Mouse (Mus musculus) forebrain, embryonic 10.5 days (tissue): Measurements from ENCODE around the gene Cks1brt. TPM values are rescaled to one million over a fixed set of nuclear protein-coding genes. Genes with fewer than 3 reads are reported as not detected.
"Not testable (repeated sequence)": the region's sequence is repeated elsewhere in the genome, so short reads cannot be mapped to it uniquely, and the experiment has no call there.

ENCODE experiments used
- DNase-seq: peaks from one replicate; pipeline ENCODE4 v3.0.0-alpha.2; 2017; ENCODE audit warnings: low spot score; ENCODE audit errors: extremely low spot score
- H3K27ac ChIP-seq: fragments of 300-500 bp; sonication (generic); 2 replicates; pipeline ENCODE4 v1.5.1; 2016; ENCODE audit warnings: mild to moderate bottlenecking
- H3K27me3 ChIP-seq: fragments of 300-500 bp; sonication (generic); 2 replicates; pipeline ENCODE4 v1.6.1; 2016; ENCODE audit warnings: mild to moderate bottlenecking; ENCODE audit not compliant: poor library complexity, severe bottlenecking
- H3K36me3 ChIP-seq: fragments of 300-500 bp; sonication (generic); replicated peaks from 2 replicates; pipeline ENCODE4 v1.6.1; 2016; ENCODE audit warnings: mild to moderate bottlenecking, moderate library complexity
- H3K4me1 ChIP-seq: fragments of 300-500 bp; sonication (generic); 2 replicates; pipeline ENCODE4 v1.6.1; 2016
- H3K4me3 ChIP-seq: fragments of 300-500 bp; sonication (generic); 2 replicates; pipeline ENCODE4 v1.5.1; 2016; ENCODE audit warnings: mild to moderate bottlenecking, moderate library complexity
- H3K9me3 ChIP-seq: fragments of 300-500 bp; sonication (generic); 2 replicates; pipeline ENCODE4 v1.6.1; 2016; ENCODE audit warnings: mild to moderate bottlenecking, moderate library complexity
- WGBS: fragments of 180-500 bp; shearing (Covaris S2); methylation state at CpG from one replicate; pipeline ENCODE4 v1.1.7; 2016; 5-methylcytosine and 5-hydroxymethylcytosine counted together
- polyA plus RNA-seq: library from polyadenylated mRNA; unstranded; fragments of >200 nt; fragmentation: Nextera tagmentation; extraction: Ambion mirVana; gene quantifications from 2 replicates; pipeline ENCODE4 v1.2.1, GENCODE M21; 2016

Cks1brt gene
- polyA plus RNA-seq: not detected in 2 replicates

DNA sequence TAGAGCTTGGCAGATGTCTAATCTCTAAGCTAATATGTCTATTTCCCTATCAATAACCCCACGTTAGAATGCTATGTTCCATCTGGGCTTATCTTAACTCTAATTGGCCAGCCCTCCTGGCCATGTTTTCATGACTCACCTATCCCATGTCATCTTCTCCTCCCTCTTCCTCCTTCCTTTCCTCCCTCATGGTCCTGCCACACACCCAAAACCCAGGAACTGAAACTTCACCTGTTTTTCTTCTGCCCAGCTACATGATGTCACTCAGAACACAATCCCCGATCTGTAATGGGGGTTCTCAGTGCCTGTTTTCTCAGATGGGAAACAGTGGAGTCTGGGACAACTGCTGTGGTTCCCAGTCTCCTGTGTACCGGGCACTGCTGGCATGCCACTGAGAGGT lies at the start of gene Cks1brt:
Cks1brt (plus strand) TSS at position 301 of the 400 bp plus-strand sequence.
- Histone ChIP-seq H3K36me3 (no peaks in the 10 kb centered on the region), H3K9me3 (peaks cover 54% of the 10 kb centered on the region), H3K27me3 (no peaks in the 10 kb centered on the region), H3K4me1 (no peaks in the 10 kb centered on the region), H3K27ac (no peak within 1 kb of the TSS), H3K4me3 (no peak within 1 kb of the TSS)
- 87% methylated on average over 3 of the region's 3 CpGs for WGBS
- DNase-seq: no peak

DNA sequence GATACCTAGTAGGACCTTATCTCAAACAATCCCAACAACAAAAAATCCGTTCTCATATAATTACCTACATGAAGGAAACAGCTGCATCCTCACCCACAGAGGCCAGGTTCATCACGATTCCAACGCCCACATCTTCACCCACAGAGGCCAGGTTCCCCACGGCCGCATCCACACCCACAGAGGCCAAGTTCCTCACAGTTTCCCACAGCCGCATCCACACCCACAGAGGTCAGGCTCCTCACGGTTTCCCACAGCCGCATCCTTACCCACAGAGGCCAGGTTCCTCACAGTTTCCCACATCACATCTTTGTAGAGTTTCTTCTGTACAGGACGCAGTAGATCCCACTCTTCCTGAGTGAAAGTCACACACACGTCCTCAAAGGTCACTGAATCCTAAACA lies 38.5 kb upstream of the Cks1brt start:
- no peak for DNase-seq
- Histone ChIP-seq H3K9me3 (peaks cover 8% of the 10 kb centered on the region; the same call in 1 of the 2 replicates), H3K4me3 (no peak overlapping the region), H3K27ac (no peak overlapping the region), H3K27me3 (0 out of 2 replicates have a peak, but pooled peaks cover 1% of the 10 kb centered on the region), H3K4me1 (no peaks in the 10 kb centered on the region), H3K36me3 (peaks cover 28% of the 10 kb centered on the region)
- 94% methylated on average over 10 of the region's 10 CpGs for WGBS

GRCm38 (mm10) chr8:85115501-85115900 lies 36.2 kb upstream of the Cks1brt start:
- 77% methylated on average over 4 of the region's 4 CpGs for WGBS
- no peak overlapping the region for H3K4me3 ChIP-seq
- 0 out of 2 replicates have a peak, but pooled peaks cover 6% of the 10 kb centered on the region for H3K27me3 ChIP-seq
- no peak overlapping the region for H3K27ac ChIP-seq
- H3K36me3 ChIP-seq: peaks cover 15% of the 10 kb centered on the region
- H3K4me1 ChIP-seq: peaks cover 11% of the 10 kb centered on the region
- H3K9me3 ChIP-seq: peaks cover 3% of the 10 kb centered on the region; the same call in 1 of the 2 replicates
- DNase-seq: no peak

- no peaks in the 10 kb centered on the region for H3K9me3 ChIP-seq
- 0 out of 2 replicates have a peak, but pooled peaks cover 6% of the 10 kb centered on the region for H3K27me3 ChIP-seq
- H3K36me3 ChIP-seq: peaks cover under 1% of the 10 kb centered on the region
- H3K4me3 ChIP-seq: no peak overlapping the region
- H3K27ac ChIP-seq: no peak overlapping the region
- WGBS: 93% methylated on average over 7 of the region's 7 CpGs
- H3K4me1 ChIP-seq: peaks cover 11% of the 10 kb centered on the region
- DNase-seq: no peak
These were observed 34.7 kb upstream of the Cks1brt start for GRCm38 (mm10) chr8:85116984-85117383.

DNA sequence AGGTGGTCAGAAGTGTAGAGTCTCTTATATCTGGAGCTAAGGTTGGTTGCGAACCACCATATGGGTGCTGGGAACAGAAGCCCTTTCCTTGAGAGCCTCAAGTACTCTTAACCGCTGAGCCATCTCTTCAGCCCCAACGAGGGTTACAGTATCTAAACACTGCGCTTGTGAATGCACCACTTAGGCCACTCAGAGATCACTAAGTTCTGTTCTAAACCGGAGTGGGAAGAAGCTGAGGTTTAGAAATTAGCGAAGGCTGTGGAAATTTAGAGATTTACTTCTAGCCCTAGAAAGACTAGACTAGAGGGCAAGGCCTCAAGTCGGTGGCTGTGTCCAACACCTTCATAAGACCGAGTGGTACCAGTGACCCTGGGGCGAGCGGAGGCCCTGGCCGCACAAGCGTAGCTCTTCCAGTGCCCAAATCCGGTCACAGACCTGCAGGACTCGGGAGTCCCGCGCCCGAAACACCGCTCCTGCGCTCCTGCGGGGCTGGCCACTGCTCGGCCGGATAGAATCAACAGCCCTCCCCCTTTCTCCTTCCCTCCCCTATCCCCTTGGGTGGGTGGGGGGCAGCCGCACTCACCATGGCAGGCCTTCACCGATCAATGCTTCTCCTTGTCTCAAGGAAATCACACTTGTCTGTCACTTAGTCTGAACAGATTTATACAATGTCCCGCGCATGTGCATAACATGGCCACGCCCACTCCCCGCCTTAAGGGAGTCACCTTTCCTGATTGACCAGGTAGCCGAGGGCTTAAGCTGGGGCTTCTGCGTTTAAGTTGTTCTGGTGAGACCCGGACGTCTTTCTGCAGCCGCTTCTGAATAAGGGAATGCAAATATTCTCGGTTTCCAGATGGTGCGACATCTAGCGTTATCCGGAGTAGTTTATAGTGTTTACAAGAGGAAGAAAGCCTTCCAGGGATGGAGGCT lies 32.4 kb upstream of the Cks1brt start:
- Histone ChIP-seq H3K36me3 (no peaks in the 10 kb centered on the region), H3K27me3 (0 out of 2 replicates have a peak, but pooled peaks cover 6% of the 10 kb centered on the region), H3K27ac (peak overlapping the region; percentile 82), H3K9me3 (no peaks in the 10 kb centered on the region), H3K4me1 (peaks cover 11% of the 10 kb centered on the region), H3K4me3 (peak overlapping the region; percentile 74)
- 7% methylated on average over 37 of the region's 37 CpGs for WGBS
- peak; percentile 75 for DNase-seq

DNA sequence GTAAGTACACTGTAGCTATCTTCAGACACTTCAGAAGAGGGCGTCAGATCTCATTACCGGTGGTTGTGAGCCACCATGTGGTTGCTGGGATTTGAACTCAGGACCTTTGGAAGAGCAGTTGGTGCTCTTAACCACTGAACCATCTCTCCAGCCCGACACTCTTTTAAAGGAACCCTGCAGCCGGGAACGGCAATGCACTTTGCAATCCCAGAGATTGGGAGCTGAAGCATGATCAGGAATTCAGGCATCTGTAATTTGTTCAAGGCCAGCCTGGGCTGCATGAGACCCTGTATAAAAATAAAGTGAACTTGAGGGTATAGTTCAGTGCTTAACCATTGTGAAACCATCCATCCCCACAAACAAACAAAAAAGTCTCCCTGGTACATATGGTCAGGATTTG lies 31.5 kb upstream of the Cks1brt start:
- not testable (repeated sequence) for H3K36me3 ChIP-seq, H3K9me3 ChIP-seq, DNase-seq, H3K4me3 ChIP-seq, H3K27me3 ChIP-seq, H3K27ac ChIP-seq
- 83% methylated on average over 5 of the region's 5 CpGs for WGBS
- peaks cover 11% of the 10 kb centered on the region for H3K4me1 ChIP-seq

DNA sequence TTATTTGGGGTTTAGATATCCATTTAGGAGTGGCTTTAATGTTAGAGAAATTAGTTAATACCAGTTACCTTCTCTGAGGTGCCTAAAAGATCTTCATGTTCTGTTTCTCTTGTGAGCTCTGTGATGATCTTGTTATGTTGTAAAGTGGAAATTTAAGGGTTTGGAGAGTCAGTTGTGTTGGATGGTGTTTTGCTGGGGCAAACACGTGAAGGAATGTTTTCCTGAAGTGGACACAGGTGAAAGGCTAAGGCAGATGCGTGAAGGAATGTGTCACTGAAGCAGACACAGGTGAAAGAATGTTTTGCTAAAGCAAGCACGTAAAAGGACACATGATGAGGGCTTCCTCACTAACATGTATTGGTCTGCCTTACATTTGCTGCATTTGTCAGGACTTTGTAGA lies 28.7 kb upstream of the Cks1brt start, which contains the start of gene Zfp791:
Zfp791 (minus strand) TSS at position 101 of the 400 bp plus-strand sequence.
- 81% methylated on average over 3 of the region's 3 CpGs for WGBS
- Histone ChIP-seq H3K36me3 (no peaks in the 10 kb centered on the region), H3K27ac (no peak within 1 kb of the TSS), H3K4me1 (peaks cover 11% of the 10 kb centered on the region), H3K27me3 (0 out of 2 replicates have a peak, but pooled peaks cover 6% of the 10 kb centered on the region), H3K9me3 (no peaks in the 10 kb centered on the region), H3K4me3 (no peak within 1 kb of the TSS)
- no peak for DNase-seq

- H3K4me3 ChIP-seq: no peak overlapping the region
- WGBS: 89% methylated on average over 8 of the region's 8 CpGs
- H3K9me3 ChIP-seq: no peaks in the 10 kb centered on the region
- 0 out of 2 replicates have a peak, but pooled peaks cover under 1% of the 10 kb centered on the region for H3K27me3 ChIP-seq
- H3K36me3 ChIP-seq: no peaks in the 10 kb centered on the region
- peaks cover 9% of the 10 kb centered on the region for H3K4me1 ChIP-seq
- DNase-seq: no peak
- H3K27ac ChIP-seq: no peak overlapping the region
These were observed 28.0 kb upstream of the Cks1brt start for GRCm38 (mm10) chr8:85123691-85124090.

GRCm38 (mm10) chr8:85132335-85132734 lies 19.4 kb upstream of the Cks1brt start:
- WGBS: 92% methylated on average over 1 of the region's 1 CpGs

GRCm38 (mm10) chr8:85135690-85136089 lies 16.0 kb upstream of the Cks1brt start:
- H3K36me3 ChIP-seq, H3K4me1 ChIP-seq, H3K27ac ChIP-seq, H3K9me3 ChIP-seq, H3K4me3 ChIP-seq, DNase-seq: not testable (repeated sequence)
- peaks cover 14% of the 10 kb centered on the region for H3K27me3 ChIP-seq
- WGBS: 92% methylated on average over 2 of the region's 2 CpGs

More at GRCm38 (mm10) chr8:85132335-85132734, 19.4 kb upstream of the Cks1brt start:
- no peak overlapping the region for H3K27ac ChIP-seq
- H3K36me3 ChIP-seq: no peaks in the 10 kb centered on the region
- DNase-seq: no peak
- H3K9me3 ChIP-seq: peaks cover 4% of the 10 kb centered on the region; the same call in 1 of the 2 replicates
- H3K27me3 ChIP-seq: peaks cover 14% of the 10 kb centered on the region
- no peak overlapping the region for H3K4me3 ChIP-seq
- H3K4me1 ChIP-seq: no peaks in the 10 kb centered on the region

GRCm38 (mm10) chr8:85142516-85142915 lies 9.2 kb upstream of the Cks1brt start:
- WGBS: 92% methylated on average over 4 of the region's 4 CpGs

GRCm38 (mm10) chr8:85171291-85171690 lies 19.6 kb downstream of the Cks1brt start:
- 37% methylated on average over 14 of the region's 14 CpGs for WGBS
- DNase-seq: peak; percentile 23
- Histone ChIP-seq H3K9me3 (peaks cover 6% of the 10 kb centered on the region; the same call in 1 of the 2 replicates), H3K27me3 (peaks cover 28% of the 10 kb centered on the region), H3K36me3 (no peaks in the 10 kb centered on the region), H3K4me3 (no peak overlapping the region), H3K27ac (no peak overlapping the region), H3K4me1 (no peaks in the 10 kb centered on the region)

More at GRCm38 (mm10) chr8:85142516-85142915, 9.2 kb upstream of the Cks1brt start:
- Histone ChIP-seq H3K27me3 (no peaks in the 10 kb centered on the region), H3K4me1 (no peaks in the 10 kb centered on the region), H3K9me3 (peaks cover 16% of the 10 kb centered on the region; the same call in 1 of the 2 replicates), H3K36me3 (no peaks in the 10 kb centered on the region), H3K4me3 (no peak overlapping the region), H3K27ac (no peak overlapping the region)
- no peak for DNase-seq

- Histone ChIP-seq H3K36me3 (no peaks in the 10 kb centered on the region), H3K27me3 (peaks cover 28% of the 10 kb centered on the region), H3K9me3 (no peaks in the 10 kb centered on the region; the same call in 1 of the 2 replicates), H3K27ac (no peak overlapping the region), H3K4me1 (no peaks in the 10 kb centered on the region), H3K4me3 (no peak overlapping the region)
- 64% methylated on average over 7 of the region's 7 CpGs for WGBS
- DNase-seq: peak; percentile 25
These were observed 24.2 kb downstream of the Cks1brt start for GRCm38 (mm10) chr8:85175892-85176291.
